Mouse (Mus musculus) kidney, adult 11 months (tissue): Measurements from ENCODE around the gene Tspan14.

Source experiments
- DNase-seq: peaks from one replicate; pipeline ENCODE4 v3.0.0; 2022

Tspan14 gene

GRCm38 (mm10) chr14:40915838-40916237, 50.8 kb downstream of the Tspan14 start:
- DNase-seq, result no peak

- DNase-seq, result no peak
Measured at GRCm38 (mm10) chr14:40914701-40915100, 51.9 kb downstream of the Tspan14 start.

GRCm38 (mm10) chr14:40913709-40914108, 52.9 kb downstream of the Tspan14 start:
- DNase-seq, result no peak

GRCm38 (mm10) chr14:40911529-40911928, 55.1 kb downstream of the Tspan14 start:
- no peak for DNase-seq

- DNase-seq, result no peak
Measured at GRCm38 (mm10) chr14:40908763-40909162, 57.8 kb downstream of the Tspan14 start.

- DNase-seq, result no peak
Measured at GRCm38 (mm10) chr14:40906770-40907169, 59.8 kb downstream of the Tspan14 start.

- DNase-seq, result no peak
Measured at GRCm38 (mm10) chr14:40905813-40906212, 60.8 kb downstream of the Tspan14 start.

GRCm38 (mm10) chr14:40902307-40903055, 64.1 kb downstream of the Tspan14 start:
- no peak for DNase-seq

- no peak for DNase-seq
Measured at GRCm38 (mm10) chr14:40900267-40900666, 66.3 kb downstream of the Tspan14 start.

GRCm38 (mm10) chr14:40897916-40898315, 68.7 kb downstream of the Tspan14 start:
- DNase-seq, result no peak

- DNase-seq, result no peak
Measured at GRCm38 (mm10) chr14:40895681-40896080, 70.9 kb downstream of the Tspan14 start.

GRCm38 (mm10) chr14:40894576-40895247, 71.9 kb downstream of the Tspan14 start:
- DNase-seq, result peak; percentile 76

GRCm38 (mm10) chr14:40893884-40894283, 72.7 kb downstream of the Tspan14 start:
- no peak for DNase-seq

- no peak for DNase-seq
Measured at GRCm38 (mm10) chr14:40893196-40893595, 73.4 kb downstream of the Tspan14 start, which contains the start of gene Sh2d4b. Gene Sh2d4b (minus strand): TSS chr14:40893266.

GRCm38 (mm10) chr14:40892326-40892825, 74.2 kb downstream of the Tspan14 start:
- no peak for DNase-seq

- no peak for DNase-seq
Measured at GRCm38 (mm10) chr14:40891506-40891905, 75.1 kb downstream of the Tspan14 start.

- no peak for DNase-seq
Measured at GRCm38 (mm10) chr14:40889704-40890103, 76.9 kb downstream of the Tspan14 start.

- no peak for DNase-seq
Measured at GRCm38 (mm10) chr14:40889181-40889580, 77.4 kb downstream of the Tspan14 start.

GRCm38 (mm10) chr14:40886428-40887202, 80.0 kb downstream of the Tspan14 start:
- no peak for DNase-seq

- no peak for DNase-seq
Measured at GRCm38 (mm10) chr14:40885752-40886151, 80.9 kb downstream of the Tspan14 start.

- DNase-seq, result no peak
Measured at GRCm38 (mm10) chr14:40885225-40885624, 81.4 kb downstream of the Tspan14 start.

- DNase-seq, result no peak
Measured at GRCm38 (mm10) chr14:40874565-40874964, 92.0 kb downstream of the Tspan14 start.

- no peak for DNase-seq
Measured at GRCm38 (mm10) chr14:40873961-40874360, 92.6 kb downstream of the Tspan14 start.
